Mouse (Mus musculus) megakaryocyte, adult 5-6 weeks (primary cell): ENCODE measurements around the gene Sox5. TPM values are rescaled to one million over a fixed set of nuclear protein-coding genes. Genes with fewer than 3 reads are reported as not detected.

Experiments used
- ATAC-seq: 2 replicates; pipeline ENCODE4 v1.8.0; 2016; ENCODE audit warnings: mild to moderate bottlenecking, inconsistent platforms; ENCODE audit not compliant: poor library complexity, severe bottlenecking
- total RNA-seq, 2 experiments: library from RNA; stranded (forward) in 1 of 2; stranded (reverse) in 1 of 2; fragments of 153-499, 151-499 nt in 1 of 2; fragments of 221-1000, 200-1000 nt in 1 of 2; gene quantifications; 2 replicates each; pipeline versions ENCODE4 v1.2.3 to v1.2.4; 2015 to 2017

The Sox5 gene
- total RNA-seq, 2 experiments from 2014 or later = 0.07 TPM; not detected in 1

- no peak for ATAC-seq
These were observed 626.8 kb downstream of the Sox5 start for GRCm38 (mm10) chr6:144154892-144155424.

GRCm38 (mm10) chr6:144151957-144152356 lies 629.8 kb downstream of the Sox5 start:
- no peak for ATAC-seq

- ATAC-seq = no peak
These were observed 630.7 kb downstream of the Sox5 start for GRCm38 (mm10) chr6:144151075-144151474.

GRCm38 (mm10) chr6:144137397-144137796 lies 644.4 kb downstream of the Sox5 start:
- no peak for ATAC-seq

- ATAC-seq = no peak
These were observed 644.9 kb downstream of the Sox5 start for GRCm38 (mm10) chr6:144136894-144137293.

GRCm38 (mm10) chr6:144129927-144130326 lies 651.9 kb downstream of the Sox5 start:
- ATAC-seq = no peak

GRCm38 (mm10) chr6:144119961-144120360 lies 661.8 kb downstream of the Sox5 start:
- no peak for ATAC-seq

- ATAC-seq = no peak
These were observed 665.1 kb downstream of the Sox5 start for GRCm38 (mm10) chr6:144116646-144117045.

GRCm38 (mm10) chr6:144111561-144111960 lies 670.2 kb downstream of the Sox5 start:
- ATAC-seq = no peak

GRCm38 (mm10) chr6:144106848-144107247 lies 674.9 kb downstream of the Sox5 start:
- no peak for ATAC-seq

GRCm38 (mm10) chr6:144105645-144106044 lies 676.1 kb downstream of the Sox5 start:
- ATAC-seq = no peak

GRCm38 (mm10) chr6:144103612-144104011 lies 678.2 kb downstream of the Sox5 start:
- ATAC-seq = no peak

- peak; percentile 73 for ATAC-seq
These were observed 680.9 kb downstream of the Sox5 start for GRCm38 (mm10) chr6:144100852-144101251.

GRCm38 (mm10) chr6:144098119-144098518 lies 683.7 kb downstream of the Sox5 start:
- ATAC-seq = no peak

GRCm38 (mm10) chr6:144088256-144088655 lies 693.5 kb downstream of the Sox5 start:
- ATAC-seq = no peak

- no peak for ATAC-seq
These were observed 695.5 kb downstream of the Sox5 start for GRCm38 (mm10) chr6:144086096-144086810.

- no peak for ATAC-seq
These were observed 699.5 kb downstream of the Sox5 start for GRCm38 (mm10) chr6:144082297-144082696.

GRCm38 (mm10) chr6:144077826-144078225 lies 704.0 kb downstream of the Sox5 start:
- no peak for ATAC-seq

GRCm38 (mm10) chr6:144076376-144076775 lies 705.4 kb downstream of the Sox5 start:
- ATAC-seq = no peak

GRCm38 (mm10) chr6:144075327-144075941 lies 706.3 kb downstream of the Sox5 start:
- ATAC-seq = no peak

- no peak for ATAC-seq
These were observed 707.0 kb downstream of the Sox5 start for GRCm38 (mm10) chr6:144074826-144075225.

- no peak for ATAC-seq
These were observed 711.3 kb downstream of the Sox5 start for GRCm38 (mm10) chr6:144070461-144070860.
